Mouse (Mus musculus): ENCODE measurements around the gene Asap3.

GRCm38 (mm10) chr4:136177612-136178474 lies 28.3 kb upstream of the Asap3 start:
- TF ChIP-seq CTCF (IDR thresholded peaks at IDR 0.05; ENCODE audit: insufficient read depth, low read length) (no peak), POLR2A (IDR thresholded peaks at IDR 0.05; ENCODE audit: borderline replicate concordance, extremely low read depth, low read depth, low read length) (0 out of 2 replicates have a peak, but pooled peaks have one; percentile 19)
